Mouse (Mus musculus) limb, embryonic 10.5 days (tissue): ENCODE measurements at regions not wholly inside any gene's neighbourhood (a gene's known extent, or its start where the extent isn't known, plus 50 kb on each side); places are given as distances from the start of the nearest gene placed in this dataset.

Source experiments
- DNase-seq: peaks from one replicate; pipeline ENCODE4 v3.0.0-alpha.2; 2017; ENCODE audit warnings: low spot score
- H3K27ac ChIP-seq: fragments of 300-500 bp; sonication (generic); 2 replicates; pipeline ENCODE4 v1.5.1; 2016; ENCODE audit warnings: mild to moderate bottlenecking
- H3K27me3 ChIP-seq: fragments of 300-500 bp; sonication (generic); 2 replicates; pipeline ENCODE4 v1.6.1; 2016; ENCODE audit warnings: low read depth, mild to moderate bottlenecking; ENCODE audit not compliant: poor library complexity, severe bottlenecking
- H3K36me3 ChIP-seq: fragments of 300-500 bp; sonication (generic); 2 replicates; pipeline ENCODE4 v1.6.1; 2016; ENCODE audit warnings: mild to moderate bottlenecking, moderate library complexity
- H3K4me1 ChIP-seq: fragments of 300-500 bp; sonication (generic); 2 replicates; pipeline ENCODE4 v1.6.1; 2016
- H3K4me3 ChIP-seq: fragments of 300-500 bp; sonication (generic); 2 replicates; pipeline ENCODE4 v1.5.1; 2016; ENCODE audit warnings: mild to moderate bottlenecking, moderate library complexity
- H3K9me3 ChIP-seq: fragments of 300-500 bp; sonication (generic); replicated peaks from 2 replicates; pipeline ENCODE4 v1.6.1; 2016; ENCODE audit warnings: mild to moderate bottlenecking
- WGBS: fragments of 180-500 bp; shearing (Covaris S2); methylation state at CpG from one replicate; pipeline ENCODE4 v1.1.7; 2016; 5-methylcytosine and 5-hydroxymethylcytosine counted together

DNA sequence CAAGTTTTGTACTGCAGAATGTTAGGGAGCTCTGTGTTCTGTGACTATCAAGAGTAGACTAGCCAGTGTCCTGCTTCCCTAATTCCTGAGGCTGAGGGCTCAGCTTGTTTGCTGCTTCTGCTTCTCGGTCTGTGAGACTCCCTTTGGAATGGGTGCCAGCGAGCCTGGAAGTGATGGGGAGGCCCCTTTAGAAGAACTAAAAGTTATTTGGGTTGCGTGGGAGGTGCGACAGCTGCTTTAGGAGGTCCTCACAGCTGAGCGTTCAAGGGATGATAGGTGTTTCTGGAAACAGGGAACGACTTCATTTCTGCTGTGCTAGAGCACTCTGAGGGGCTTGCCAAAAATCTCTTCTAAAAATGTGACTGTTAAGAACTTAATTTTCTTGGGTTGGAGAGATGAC is 305.7 kb downstream of the Foxo1 start:
- H3K36me3 ChIP-seq = no peaks in the 10 kb centered on the region
- H3K27me3 ChIP-seq = no peaks in the 10 kb centered on the region
- H3K4me3 ChIP-seq = no peak overlapping the region
- no peak for DNase-seq
- no peaks in the 10 kb centered on the region; the same call in 1 of the 2 replicates for H3K9me3 ChIP-seq
- no peaks in the 10 kb centered on the region for H3K4me1 ChIP-seq
- 94% methylated on average over 6 of the region's 6 CpGs for WGBS
- H3K27ac ChIP-seq = no peak overlapping the region

GRCm38 (mm10) chr3:52572514-52573485 is 304.7 kb downstream of the Foxo1 start:
- Histone ChIP-seq H3K4me3 (no peak overlapping the region), H3K9me3 (no peaks in the 10 kb centered on the region; the same call in 1 of the 2 replicates), H3K27me3 (no peaks in the 10 kb centered on the region), H3K27ac (no peak overlapping the region), H3K4me1 (no peaks in the 10 kb centered on the region), H3K36me3 (no peaks in the 10 kb centered on the region)
- no peak for DNase-seq
- WGBS = 92% methylated on average over 11 of the region's 11 CpGs

- H3K4me1 ChIP-seq = peaks cover 3% of the 10 kb centered on the region; the same call in 1 of the 2 replicates
- H3K4me3 ChIP-seq = no peak overlapping the region
- no peaks in the 10 kb centered on the region for H3K36me3 ChIP-seq
- 89% methylated on average over 9 of the region's 9 CpGs for WGBS
- DNase-seq = no peak
- H3K9me3 ChIP-seq = no peaks in the 10 kb centered on the region
- H3K27ac ChIP-seq = no peak overlapping the region
- no peaks in the 10 kb centered on the region for H3K27me3 ChIP-seq
These were observed 299.7 kb downstream of the Foxo1 start for GRCm38 (mm10) chr3:52567606-52568372.

GRCm38 (mm10) chr3:52563595-52563994 is 295.5 kb downstream of the Foxo1 start:
- no peak for DNase-seq
- 61% methylated on average over 5 of the region's 5 CpGs for WGBS
- H3K4me1 ChIP-seq = peaks cover 10% of the 10 kb centered on the region
- H3K4me3 ChIP-seq = no peak overlapping the region
- no peaks in the 10 kb centered on the region for H3K36me3 ChIP-seq
- no peaks in the 10 kb centered on the region for H3K9me3 ChIP-seq
- no peak overlapping the region for H3K27ac ChIP-seq
- H3K27me3 ChIP-seq = no peaks in the 10 kb centered on the region

- Histone ChIP-seq H3K27me3 (no peaks in the 10 kb centered on the region), H3K36me3 (no peaks in the 10 kb centered on the region), H3K9me3 (no peaks in the 10 kb centered on the region), H3K4me1 (peaks cover 10% of the 10 kb centered on the region), H3K27ac (no peak overlapping the region), H3K4me3 (no peak overlapping the region)
- 34% methylated on average over 5 of the region's 5 CpGs for WGBS
- no peak for DNase-seq
These were observed 294.7 kb downstream of the Foxo1 start for GRCm38 (mm10) chr3:52562816-52563215.

DNA sequence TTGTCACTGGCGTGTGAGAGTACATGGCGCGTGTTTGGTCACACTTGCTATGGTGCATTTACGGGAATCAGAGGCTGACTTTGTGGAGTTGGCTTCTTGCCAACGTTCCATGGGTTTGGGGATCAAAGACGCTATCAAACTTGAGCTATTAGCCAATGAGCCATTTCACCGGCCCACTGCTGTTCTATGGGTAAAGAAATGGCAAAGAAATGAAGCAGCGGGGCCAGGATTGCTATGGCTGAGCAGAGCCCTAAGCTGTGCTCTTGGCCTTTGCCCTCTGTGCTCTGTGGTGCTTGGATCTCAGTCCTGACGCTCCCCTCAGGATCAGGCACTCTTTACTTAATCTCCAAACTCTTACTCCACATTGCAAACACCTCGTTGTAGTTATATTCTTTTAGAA is 291.3 kb downstream of the Foxo1 start:
- no peak overlapping the region for H3K27ac ChIP-seq
- H3K27me3 ChIP-seq = no peaks in the 10 kb centered on the region
- H3K4me1 ChIP-seq = peaks cover 10% of the 10 kb centered on the region
- 93% methylated on average over 10 of the region's 10 CpGs for WGBS
- H3K9me3 ChIP-seq = no peaks in the 10 kb centered on the region
- no peak for DNase-seq
- H3K36me3 ChIP-seq = no peaks in the 10 kb centered on the region
- H3K4me3 ChIP-seq = no peak overlapping the region

- 91% methylated on average over 6 of the region's 6 CpGs for WGBS
These were observed 290.6 kb downstream of the Foxo1 start for GRCm38 (mm10) chr3:52558765-52559164.

GRCm38 (mm10) chr3:52557296-52557695 is 289.2 kb downstream of the Foxo1 start:
- Histone ChIP-seq H3K4me1 (peaks cover 3% of the 10 kb centered on the region), H3K4me3 (no peak overlapping the region), H3K27ac (no peak overlapping the region), H3K27me3 (no peaks in the 10 kb centered on the region), H3K36me3 (no peaks in the 10 kb centered on the region), H3K9me3 (no peaks in the 10 kb centered on the region)
- DNase-seq = no peak
- WGBS = 79% methylated on average over 4 of the region's 4 CpGs

More at GRCm38 (mm10) chr3:52558765-52559164, 290.6 kb downstream of the Foxo1 start:
- Histone ChIP-seq H3K4me3 (no peak overlapping the region), H3K9me3 (no peaks in the 10 kb centered on the region), H3K36me3 (no peaks in the 10 kb centered on the region), H3K27me3 (no peaks in the 10 kb centered on the region), H3K27ac (no peak overlapping the region), H3K4me1 (peaks cover 10% of the 10 kb centered on the region)
- no peak for DNase-seq

DNA sequence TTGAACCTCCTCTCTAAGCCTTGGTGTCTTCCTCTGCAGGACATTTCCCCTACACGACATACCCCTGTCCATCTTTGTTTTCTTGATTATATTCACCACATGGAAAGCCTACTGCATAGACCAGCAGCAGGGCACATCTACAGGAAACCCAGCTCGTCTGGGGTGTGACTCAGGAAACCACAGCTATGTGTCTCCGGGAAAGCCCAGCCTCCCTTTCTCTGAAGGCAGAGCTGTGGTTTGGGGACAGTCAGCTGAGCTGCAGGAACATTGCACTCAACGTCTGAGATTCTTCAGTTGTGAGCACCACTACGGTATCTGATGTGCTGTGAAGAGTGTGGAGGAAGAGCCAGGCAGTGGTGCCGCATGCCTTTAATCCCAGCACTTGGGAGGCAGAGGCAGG is 286.9 kb downstream of the Foxo1 start:
- no peak for DNase-seq
- Histone ChIP-seq H3K4me3 (no peak overlapping the region), H3K36me3 (no peaks in the 10 kb centered on the region), H3K4me1 (peaks cover 3% of the 10 kb centered on the region), H3K27me3 (no peaks in the 10 kb centered on the region), H3K27ac (no peak overlapping the region), H3K9me3 (no peaks in the 10 kb centered on the region)
- WGBS = 77% methylated on average over 6 of the region's 6 CpGs

DNA sequence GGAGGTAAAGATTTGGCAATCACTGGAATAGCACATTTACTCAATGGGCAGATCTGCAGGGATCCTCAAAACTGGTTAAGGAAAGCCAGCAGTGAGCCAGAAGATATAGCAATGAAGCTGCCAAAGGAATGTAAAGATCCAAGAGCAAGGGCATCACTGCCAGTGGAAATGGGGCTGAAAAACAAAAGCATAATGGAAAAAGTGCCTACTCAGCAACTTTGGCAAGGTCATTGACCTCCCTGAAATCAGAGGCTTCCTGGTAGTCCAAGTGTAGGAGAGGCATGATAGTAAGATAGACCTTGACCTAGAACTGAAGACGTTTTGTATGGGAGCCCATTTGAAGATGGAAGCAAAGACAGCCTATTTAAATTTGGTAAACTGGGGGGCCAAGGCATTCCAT is 286.4 kb downstream of the Foxo1 start:
- no peaks in the 10 kb centered on the region for H3K27me3 ChIP-seq
- H3K4me1 ChIP-seq = peaks cover 3% of the 10 kb centered on the region
- H3K36me3 ChIP-seq = no peaks in the 10 kb centered on the region
- H3K4me3 ChIP-seq = no peak overlapping the region
- H3K9me3 ChIP-seq = no peaks in the 10 kb centered on the region
- WGBS = 86% methylated on average over 1 of the region's 1 CpGs
- no peak for DNase-seq
- no peak overlapping the region for H3K27ac ChIP-seq

DNA sequence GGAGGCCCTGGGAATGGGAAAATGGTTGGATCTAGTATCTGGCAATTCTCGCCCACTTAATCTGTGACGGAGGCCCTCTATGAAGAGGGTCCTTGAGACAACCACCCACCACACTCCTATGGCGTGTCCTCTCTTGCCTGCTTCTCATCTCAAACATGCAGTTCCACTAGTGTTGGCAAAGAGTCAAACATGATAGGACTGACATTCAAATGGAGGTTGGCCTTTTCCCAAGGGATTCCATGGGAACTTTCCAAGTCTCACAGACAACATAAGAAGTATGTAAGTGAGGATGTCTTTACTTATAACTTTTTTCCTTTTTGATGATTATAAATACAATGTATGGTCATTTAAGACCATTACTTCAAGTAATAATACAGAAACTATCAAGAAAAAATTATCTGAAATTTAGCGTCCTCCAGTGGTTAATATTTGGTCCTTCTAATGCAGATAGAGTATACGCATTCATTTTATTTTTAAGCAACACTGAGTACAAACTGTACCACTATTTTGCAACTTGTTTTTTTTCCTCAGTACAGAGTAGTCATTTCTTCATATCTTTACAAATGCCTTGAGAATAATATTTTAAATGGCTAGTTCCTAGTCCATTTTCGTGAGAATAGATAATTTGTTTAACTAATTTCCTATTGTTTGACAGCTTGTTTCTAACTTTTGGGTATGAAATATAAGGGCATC is 280.2 kb downstream of the Foxo1 start:
- H3K36me3 ChIP-seq = no peaks in the 10 kb centered on the region
- DNase-seq = no peak
- H3K9me3 ChIP-seq = no peaks in the 10 kb centered on the region
- H3K4me3 ChIP-seq = no peak overlapping the region
- H3K27ac ChIP-seq = no peak overlapping the region
- WGBS = 90% methylated on average over 6 of the region's 6 CpGs
- H3K4me1 ChIP-seq = peaks cover 2% of the 10 kb centered on the region
- no peaks in the 10 kb centered on the region for H3K27me3 ChIP-seq

- H3K27ac ChIP-seq = no peak overlapping the region
- no peak for DNase-seq
- no peaks in the 10 kb centered on the region for H3K27me3 ChIP-seq
- peaks cover 25% of the 10 kb centered on the region for H3K4me1 ChIP-seq
- H3K4me3 ChIP-seq = no peak overlapping the region
- WGBS = 92% methylated on average over 5 of the region's 5 CpGs
- no peaks in the 10 kb centered on the region for H3K9me3 ChIP-seq
- H3K36me3 ChIP-seq = no peaks in the 10 kb centered on the region
These were observed 277.9 kb downstream of the Foxo1 start for GRCm38 (mm10) chr3:52546035-52546434.
